Mouse (Mus musculus): ENCODE measurements at regions not wholly inside any gene's neighbourhood (a gene's known extent, or its start where the extent isn't known, plus 50 kb on each side); places are given as distances from the start of the nearest gene placed in this dataset.

GRCm38 (mm10) chr12:31130434-31130833 lies 56.8 kb downstream of the Fam110c start:
- no peak for DNase-seq

- DNase-seq = no peak
Observed at GRCm38 (mm10) chr12:31134465-31134992, 60.9 kb downstream of the Fam110c start.

GRCm38 (mm10) chr12:31136364-31136763 lies 62.7 kb downstream of the Fam110c start:
- DNase-seq = no peak

GRCm38 (mm10) chr12:31136911-31137310 lies 63.2 kb downstream of the Fam110c start:
- no peak for DNase-seq

- no peak for DNase-seq
Observed at GRCm38 (mm10) chr12:31137431-31137830, 63.8 kb downstream of the Fam110c start.

- DNase-seq = no peak
Observed at GRCm38 (mm10) chr12:31139853-31140252, 66.2 kb downstream of the Fam110c start.

- DNase-seq = no peak
Observed at GRCm38 (mm10) chr12:31143266-31143665, 69.6 kb downstream of the Fam110c start.

GRCm38 (mm10) chr12:31145032-31145781 lies 71.5 kb downstream of the Fam110c start:
- no peak for DNase-seq

- DNase-seq = no peak
Observed at GRCm38 (mm10) chr12:31148417-31149356, 75.0 kb downstream of the Fam110c start.

- DNase-seq = no peak
Observed at GRCm38 (mm10) chr12:31153720-31154119, 80.1 kb downstream of the Fam110c start.

GRCm38 (mm10) chr12:31154608-31155011 lies 80.9 kb downstream of the Fam110c start:
- DNase-seq = no peak

GRCm38 (mm10) chr12:31156154-31156720 lies 82.6 kb downstream of the Fam110c start:
- no peak for DNase-seq

- DNase-seq = no peak
Observed at GRCm38 (mm10) chr12:31157453-31157852, 83.1 kb upstream of the Gm6993 start.

- no peak for DNase-seq
Observed at GRCm38 (mm10) chr12:31157890-31158289, 82.7 kb upstream of the Gm6993 start.

GRCm38 (mm10) chr12:31158885-31159284 lies 81.7 kb upstream of the Gm6993 start:
- DNase-seq = no peak

GRCm38 (mm10) chr12:31159378-31159777 lies 81.2 kb upstream of the Gm6993 start:
- no peak for DNase-seq

- peak; percentile 20 for DNase-seq
Observed at GRCm38 (mm10) chr12:31168221-31168890, 72.2 kb upstream of the Gm6993 start.

- no peak for DNase-seq
Observed at GRCm38 (mm10) chr12:31170111-31170510, 70.5 kb upstream of the Gm6993 start.

GRCm38 (mm10) chr12:31170546-31171160 lies 69.9 kb upstream of the Gm6993 start:
- peak; percentile 24 for DNase-seq

GRCm38 (mm10) chr12:31171992-31172391 lies 68.6 kb upstream of the Gm6993 start:
- DNase-seq = no peak

- no peak for DNase-seq
Observed at GRCm38 (mm10) chr12:31172451-31173318, 67.9 kb upstream of the Gm6993 start.

Measured in right cerebral cortex, postnatal 4 days (tissue).